In genomic region chr9:28319802-28320201, GRCm38 (mm10) we compare ENCODE assay signal across 23 mouse cellular contexts.
DNase-seq lines count a peak whose midpoint lies in the region; ATAC-seq and TF ChIP-seq lines count a peak whose summit lies in the region.
"Had no signal": no experiment of that assay in that cellular context is flagged by ENCODE, and none has a peak within 500 bp of the region (broad histone marks: within the 10 kb centered on the region; RNA-seq: fewer than 3 reads in every experiment).

No protein-coding gene starts in this region.

- H3K4me1 ChIP-seq in stomach, embryonic 15.5 days, result no peaks in the 10 kb centered on the region
- no peaks in the 10 kb centered on the region for H3K4me1 ChIP-seq in cerebellum, adult 2 months (ENCODE audit: control insufficient read depth, insufficient read depth, low read length)
- H3K4me1 ChIP-seq: forebrain, embryonic 10.5 days; heart, embryonic 15.5 days; hindbrain, embryonic 10.5 days; hindbrain, embryonic 13.5 days had no signal

- no peaks in the 10 kb centered on the region for H3K27me3 ChIP-seq in stomach, embryonic 15.5 days (replicated peaks)
- H3K27me3 ChIP-seq in cerebellum, adult 2 months (ENCODE audit: control insufficient read depth, insufficient read depth, low read length), result no peaks in the 10 kb centered on the region
- H3K27me3 ChIP-seq: forebrain, embryonic 13.5 days; heart, embryonic 12.5 days; heart, embryonic 15.5 days; hindbrain, embryonic 13.5 days had no signal

- H3K27ac ChIP-seq in left cerebral cortex, adult 2 months, result peak overlapping the region; percentile 28; the same call in 1 of the 2 replicates
- no peak overlapping the region for H3K27ac ChIP-seq in stomach, embryonic 15.5 days
- H3K27ac ChIP-seq in cerebellum, adult 2 months (ENCODE audit: insufficient read depth, low read length), result no peak overlapping the region
- H3K27ac ChIP-seq: forebrain, embryonic 10.5 days; forebrain, embryonic 13.5 days; heart, embryonic 15.5 days; hindbrain, embryonic 10.5 days; hindbrain, embryonic 13.5 days had no signal

- DNase-seq in left cerebral cortex, adult 2 months (ENCODE audit: extremely low spot score in 1 of 2, low spot score in 2 of 2), result no peak
- DNase-seq in left cerebral cortex, postnatal 14 days (ENCODE audit: low spot score in 2 of 2), result no peak
- peak; percentile 9 for DNase-seq in ZHBTc4 (ENCODE audit: low read depth, low spot score)
- DNase-seq in right cerebral cortex, adult 2 months (ENCODE audit: low spot score in 2 of 2), result no peak
- no peak for DNase-seq in cerebellum, adult 2 months
- DNase-seq: adrenal gland, postnatal 25 days; cerebellum, adult 11-12 months; cerebellum, adult 9-10 months; cerebellum, postnatal 14 days; gastrocnemius, postnatal 10 days; gastrocnemius, postnatal 36 days; heart, postnatal 10 days; heart, postnatal 36 days had no signal

- no peaks in the 10 kb centered on the region for H3K36me3 ChIP-seq in stomach, embryonic 15.5 days
- H3K36me3 ChIP-seq: forebrain, embryonic 10.5 days; heart, embryonic 12.5 days; heart, embryonic 15.5 days; hindbrain, embryonic 10.5 days; hindbrain, embryonic 13.5 days had no signal

- intact Hi-C loops in left cerebral cortex, adult 2 months (cut with DNase I), result no loop called here
- intact Hi-C loops in left cerebral cortex, postnatal 14 days (cut with DNase I), result no loop called here

- no peak overlapping the region for H3K4me2 ChIP-seq in stomach, embryonic 15.5 days
- H3K4me2 ChIP-seq: forebrain, embryonic 13.5 days; heart, embryonic 12.5 days; heart, embryonic 15.5 days; hindbrain, embryonic 13.5 days had no signal

- TF ChIP-seq POLR2A in cerebellum, adult 2 months (IDR thresholded peaks at IDR 0.05; ENCODE audit: borderline replicate concordance, insufficient read depth, low read length), result no peak

- H3K4me3 ChIP-seq in left cerebral cortex, adult 2 months, result no peak overlapping the region
- no peak overlapping the region for H3K4me3 ChIP-seq in stomach, embryonic 15.5 days (replicated peaks)
- no peak overlapping the region for H3K4me3 ChIP-seq in cerebellum, adult 2 months (replicated peaks; ENCODE audit: insufficient read depth, low read depth, low read length)
- H3K4me3 ChIP-seq: forebrain, embryonic 10.5 days; forebrain, embryonic 13.5 days; heart, embryonic 12.5 days; heart, embryonic 15.5 days; hindbrain, embryonic 10.5 days; hindbrain, embryonic 13.5 days had no signal

- 0 out of 2 replicates have a peak, but pooled peaks have one; percentile 53 for ATAC-seq in stomach, embryonic 15.5 days (ENCODE audit: insufficient read depth, low FRiP score, low read depth)
- ATAC-seq: CD4-positive, CD25-positive, alpha-beta regulatory T cell, adult 4 months; forebrain, embryonic 13.5 days; forebrain, embryonic 16.5 days; hindbrain, embryonic 16.5 days had no signal

- no peak overlapping the region for H3K9ac ChIP-seq in stomach, embryonic 15.5 days
- H3K9ac ChIP-seq: forebrain, embryonic 13.5 days; heart, embryonic 12.5 days; heart, embryonic 15.5 days; hindbrain, embryonic 13.5 days had no signal

- H3K9me3 ChIP-seq in stomach, embryonic 15.5 days, result no peaks in the 10 kb centered on the region
- H3K9me3 ChIP-seq: forebrain, embryonic 10.5 days; forebrain, embryonic 13.5 days; heart, embryonic 12.5 days; heart, embryonic 15.5 days; hindbrain, embryonic 10.5 days; hindbrain, embryonic 13.5 days had no signal

- 38% methylated on average over 1 of the region's 1 CpGs for WGBS in stomach, embryonic 15.5 days
- WGBS in cerebellum, adult 2 months, result 89% methylated on average over 1 of the region's 1 CpGs

- TF ChIP-seq CTCF in left cerebral cortex, adult 2 months (IDR thresholded peaks at IDR 0.05), result no peak
- TF ChIP-seq CTCF in cerebellum, adult 2 months (IDR thresholded peaks at IDR 0.05; ENCODE audit: borderline replicate concordance, insufficient read depth, low read depth, low read length), result no peak
